Mouse (Mus musculus) layer of hippocampus, postnatal 36 days (tissue): Measurements from ENCODE around the gene Adgrd1. TPM values are rescaled to one million over a fixed set of nuclear protein-coding genes. Genes with fewer than 3 reads are reported as not detected.
A peak's percentile ranks its signal among the peaks of the same experiment; 100 is the strongest.
"Not testable (repeated sequence)": the region's sequence is repeated elsewhere in the genome, so short reads cannot be mapped to it uniquely, and the experiment has no call there.

Source experiments
- DNase-seq, 2 experiments: peaks; one replicate each; pipeline ENCODE4 v3.0.0; 2022
- total RNA-seq, 2 experiments: library from RNA; stranded (reverse); gene quantifications; 2 replicates each; pipeline ENCODE4 v1.2.3; 2021

Adgrd1 gene
- total RNA-seq, 2 experiments from 2014 or later, result 0.32 to 0.35 TPM

GRCm38 (mm10) chr5:129094236-129094635 is 2.3 kb upstream of the Adgrd1 start:
- no peak for DNase-seq

- no peak for DNase-seq
Observed at GRCm38 (mm10) chr5:129104043-129104442, 7.5 kb downstream of the Adgrd1 start.

- DNase-seq, result no peak
Observed at GRCm38 (mm10) chr5:129111729-129112128, 15.2 kb downstream of the Adgrd1 start.

GRCm38 (mm10) chr5:129113741-129114476 is 17.4 kb downstream of the Adgrd1 start:
- DNase-seq, result peak; percentile 24 to 31

- DNase-seq, result no peak
Observed at GRCm38 (mm10) chr5:129116299-129116698, 19.7 kb downstream of the Adgrd1 start.

- DNase-seq, result no peak
Observed at GRCm38 (mm10) chr5:129117593-129118113, 21.1 kb downstream of the Adgrd1 start.

- no peak for DNase-seq
Observed at GRCm38 (mm10) chr5:129118523-129118922, 22.0 kb downstream of the Adgrd1 start.

- DNase-seq, result no peak
Observed at GRCm38 (mm10) chr5:129119146-129119545, 22.6 kb downstream of the Adgrd1 start.

GRCm38 (mm10) chr5:129121654-129122285 is 25.2 kb downstream of the Adgrd1 start:
- no peak for DNase-seq

GRCm38 (mm10) chr5:129122491-129122890 is 25.9 kb downstream of the Adgrd1 start:
- DNase-seq, result no peak

GRCm38 (mm10) chr5:129124070-129124828 is 27.7 kb downstream of the Adgrd1 start:
- DNase-seq, result no peak

GRCm38 (mm10) chr5:129128310-129128709 is 31.8 kb downstream of the Adgrd1 start:
- DNase-seq, result not testable (repeated sequence)

- DNase-seq, result no peak
Observed at GRCm38 (mm10) chr5:129130301-129130700, 33.8 kb downstream of the Adgrd1 start.

- no peak for DNase-seq
Observed at GRCm38 (mm10) chr5:129137405-129137804, 40.9 kb downstream of the Adgrd1 start.

GRCm38 (mm10) chr5:129138576-129138975 is 42.0 kb downstream of the Adgrd1 start:
- peak; percentile 27 to 36 for DNase-seq

GRCm38 (mm10) chr5:129142801-129143200 is 46.3 kb downstream of the Adgrd1 start:
- no peak for DNase-seq

GRCm38 (mm10) chr5:129145307-129145935 is 48.9 kb downstream of the Adgrd1 start:
- no peak for DNase-seq

GRCm38 (mm10) chr5:129146892-129147509 is 50.5 kb downstream of the Adgrd1 start:
- no peak for DNase-seq

GRCm38 (mm10) chr5:129148485-129148884 is 51.9 kb downstream of the Adgrd1 start:
- no peak for DNase-seq

- no peak for DNase-seq
Observed at GRCm38 (mm10) chr5:129155023-129155901, 58.7 kb downstream of the Adgrd1 start.

GRCm38 (mm10) chr5:129155902-129156311 is 59.4 kb downstream of the Adgrd1 start:
- DNase-seq, result no peak
